Mouse (Mus musculus) CD8-positive naive resting alpha-beta T cell, adult 57 days (primary cell): ENCODE results near the gene Ppif. TPM values are rescaled to one million over a fixed set of nuclear protein-coding genes. Genes with fewer than 3 reads are reported as not detected.

Experiments used
- total RNA-seq: library from RNA; stranded (reverse); gene quantifications from one replicate; pipeline ENCODE4 v1.2.4, GENCODE M21; 2023

Ppif gene
- 28.2 TPM for total RNA-seq

DNA sequence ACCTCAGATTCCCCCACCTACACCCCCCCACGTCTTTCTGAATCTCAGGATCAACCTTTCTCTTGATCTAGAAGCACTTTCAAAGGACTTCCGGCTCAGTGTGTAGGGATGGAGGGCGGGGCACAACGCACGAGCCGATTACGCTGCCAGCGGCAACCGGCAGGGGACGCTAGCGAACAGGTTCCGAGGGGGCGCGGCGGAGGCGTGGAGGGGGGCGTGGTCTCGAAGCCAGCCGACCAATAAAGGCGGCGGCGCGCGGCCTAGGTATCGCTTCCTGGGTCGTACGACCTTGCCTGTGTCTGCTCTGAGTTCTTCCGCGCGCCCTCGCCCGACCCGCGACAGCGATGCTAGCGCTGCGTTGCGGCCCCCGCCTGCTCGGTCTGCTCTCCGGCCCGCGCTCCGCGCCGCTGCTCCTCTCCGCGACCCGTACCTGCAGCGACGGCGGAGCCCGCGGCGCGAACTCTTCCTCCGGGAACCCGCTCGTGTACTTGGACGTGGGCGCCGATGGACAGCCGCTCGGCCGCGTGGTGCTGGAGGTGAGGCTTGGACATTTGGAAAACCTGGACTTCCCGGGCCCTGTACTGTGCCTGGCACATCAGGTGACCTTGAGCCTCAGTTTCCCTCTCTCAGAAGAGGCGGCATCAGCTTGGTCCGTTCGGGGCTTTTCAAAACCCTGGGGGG lies at the start of gene Ppif:
TSS of gene Ppif (plus strand) at position 267 of the 681 bp plus-strand sequence.

Other genes starting within 250 kb of the Ppif start
- gene Zmiz1, start 235.0 kb upstream of the Ppif start, total RNA-seq: 56.4 TPM
- 2.5 TPM for gene Zcchc24, start 74.9 kb downstream of the Ppif start, total RNA-seq
- gene Anxa11, start 148.0 kb downstream of the Ppif start, total RNA-seq: 89.6 TPM
- not detected for gene Plac9a, start 208.9 kb downstream of the Ppif start, total RNA-seq
- 5.9 TPM for gene Tmem254a, start 233.5 kb downstream of the Ppif start, total RNA-seq
- not detected for gene Cphx1, start 244.2 kb downstream of the Ppif start, total RNA-seq